Mouse (Mus musculus): ENCODE measurements around the gene Rhbdf1.

The Rhbdf1 gene

DNA sequence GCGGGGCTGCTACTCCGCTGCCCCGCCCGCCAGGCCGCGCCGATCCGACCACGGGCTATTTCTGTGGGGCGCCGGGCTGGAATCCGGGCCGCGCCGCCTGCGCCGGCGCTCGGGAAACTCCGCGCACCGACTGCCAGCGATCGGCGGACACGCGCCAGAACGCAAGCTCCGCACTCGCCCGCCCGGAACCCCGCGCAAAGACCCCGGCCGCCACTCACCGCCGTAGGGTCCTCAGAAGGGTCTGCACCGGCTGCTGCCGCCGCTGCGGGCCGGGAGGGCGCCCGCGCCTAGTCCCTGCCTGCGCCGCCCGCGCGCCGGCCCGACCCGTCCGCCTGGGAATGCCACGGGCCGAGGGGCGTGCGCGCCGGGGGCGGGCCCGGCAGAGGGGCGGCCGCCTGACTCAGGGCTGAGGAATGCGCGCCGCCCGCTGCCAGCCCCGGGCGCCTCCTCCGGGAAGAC, at the start of gene Rhbdf1:
TSS of gene Rhbdf1 (minus strand) at position 350 of the 459 bp plus-strand sequence.
- in situ Hi-C loops (cut with MboI; ENCODE audit: low pct_unique_long_range_greater_than_20kb in 1 of 2, low sequenced_read_pairs in 2 of 2, unreplicated experiment in 1 of 2): no loop called here

DNA sequence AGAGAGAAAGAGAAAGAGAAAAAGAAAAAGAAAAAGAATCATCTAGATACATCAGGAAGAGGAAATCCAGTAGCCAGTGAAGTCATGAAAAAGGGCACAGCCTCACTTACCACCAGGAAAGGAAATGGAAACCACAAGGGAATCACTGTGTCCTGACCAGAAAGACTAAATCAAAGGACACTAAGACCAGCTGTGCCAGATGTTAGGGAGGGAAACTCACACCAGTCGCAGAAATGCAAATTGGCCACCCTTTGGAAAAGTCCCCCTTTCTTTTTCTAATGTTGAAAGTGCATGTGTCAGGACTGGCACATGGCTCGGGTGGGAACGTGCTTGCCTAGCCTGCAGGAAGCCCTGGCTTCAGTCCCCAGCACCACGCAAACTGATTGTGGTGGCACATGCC, 49.1 kb upstream of the Rhbdf1 start:
- in situ Hi-C loops (cut with MboI; ENCODE audit: low pct_unique_long_range_greater_than_20kb in 1 of 2, low sequenced_read_pairs in 2 of 2, unreplicated experiment in 1 of 2): no loop called here

DNA sequence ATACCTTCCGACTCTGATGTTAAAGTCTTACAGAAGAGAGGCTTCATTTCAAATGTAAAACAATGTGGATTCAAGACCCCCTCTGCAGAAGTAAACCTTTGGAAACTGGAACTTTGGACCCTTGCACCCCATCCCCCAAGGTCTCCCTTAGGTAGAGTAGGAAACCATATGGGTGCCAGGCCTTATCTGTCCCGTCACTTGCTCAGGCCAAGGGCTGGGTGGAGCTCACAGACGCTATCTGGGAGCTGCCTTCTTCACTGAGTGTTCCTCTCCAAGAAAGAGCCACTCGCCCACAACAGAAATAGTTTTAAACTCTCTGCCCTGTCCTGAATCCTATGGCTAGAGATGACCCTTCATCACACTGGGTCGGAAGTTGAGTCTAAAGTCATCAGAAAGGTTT, 46.9 kb upstream of the Rhbdf1 start:
- in situ Hi-C loops (cut with MboI; ENCODE audit: low pct_unique_long_range_greater_than_20kb in 1 of 2, low sequenced_read_pairs in 2 of 2, unreplicated experiment in 1 of 2): no loop called here

DNA sequence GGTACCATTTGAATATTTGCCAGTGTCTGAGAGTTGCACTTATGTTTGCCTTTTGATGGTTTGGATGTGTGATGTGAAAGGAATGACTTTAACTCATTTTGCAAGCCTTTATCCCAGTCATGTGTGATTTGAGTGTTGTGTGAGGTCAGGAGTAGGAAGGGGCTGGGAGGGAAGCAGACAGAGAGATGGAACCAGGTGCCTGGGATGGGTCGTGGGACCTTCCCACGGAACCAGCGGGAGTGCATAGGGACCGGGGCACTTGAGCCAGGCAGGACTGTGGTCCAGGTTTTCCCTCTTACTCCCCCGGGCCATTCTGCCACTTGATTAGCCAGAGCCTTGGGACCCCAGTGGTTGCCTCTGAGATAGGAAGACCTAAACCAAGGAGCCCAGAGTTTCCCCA, 45.9 kb upstream of the Rhbdf1 start:
- in situ Hi-C loops (cut with MboI; ENCODE audit: low pct_unique_long_range_greater_than_20kb in 1 of 2, low sequenced_read_pairs in 2 of 2, unreplicated experiment in 1 of 2): no loop called here

DNA sequence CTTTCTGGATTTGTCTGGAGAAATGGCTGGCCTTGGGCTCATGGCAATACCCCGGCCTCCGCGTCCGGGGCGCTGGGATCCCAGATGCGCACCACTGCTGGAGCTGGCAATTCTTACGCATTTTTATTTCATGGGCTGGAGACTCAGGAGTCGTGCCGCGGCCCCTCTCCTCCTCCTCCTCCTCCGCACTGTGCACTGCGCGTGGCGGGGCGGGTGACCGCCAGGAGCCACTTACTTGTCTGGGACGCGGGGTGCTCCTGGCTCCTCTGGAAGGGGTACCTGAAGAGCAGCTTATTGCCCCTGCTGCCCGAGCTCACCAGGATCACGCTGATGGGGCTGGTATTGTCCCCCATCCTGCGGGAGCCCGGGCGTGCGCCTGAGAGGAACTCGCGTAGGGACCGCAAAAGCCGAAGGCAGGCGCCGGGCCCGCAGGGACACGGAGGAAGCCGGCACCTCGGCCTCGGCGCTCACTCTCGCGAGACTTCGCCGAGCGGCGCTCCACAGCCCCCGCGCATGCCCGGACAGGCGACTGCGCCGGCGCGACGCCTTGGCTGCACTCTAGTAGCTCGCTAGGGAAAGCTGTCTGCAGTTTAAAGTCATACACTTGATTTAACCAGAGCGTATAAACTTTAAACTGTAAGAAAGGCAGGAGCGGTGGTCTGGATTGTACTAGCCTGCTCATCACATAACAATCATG, 45.2 kb upstream of the Rhbdf1 start, which contains the start of gene Nprl3:
TSS of gene Nprl3 (minus strand) at position 520 of the 697 bp plus-strand sequence.
- in situ Hi-C loops (cut with MboI; ENCODE audit: low pct_unique_long_range_greater_than_20kb in 1 of 2, low sequenced_read_pairs in 2 of 2, unreplicated experiment in 1 of 2): no loop called here

DNA sequence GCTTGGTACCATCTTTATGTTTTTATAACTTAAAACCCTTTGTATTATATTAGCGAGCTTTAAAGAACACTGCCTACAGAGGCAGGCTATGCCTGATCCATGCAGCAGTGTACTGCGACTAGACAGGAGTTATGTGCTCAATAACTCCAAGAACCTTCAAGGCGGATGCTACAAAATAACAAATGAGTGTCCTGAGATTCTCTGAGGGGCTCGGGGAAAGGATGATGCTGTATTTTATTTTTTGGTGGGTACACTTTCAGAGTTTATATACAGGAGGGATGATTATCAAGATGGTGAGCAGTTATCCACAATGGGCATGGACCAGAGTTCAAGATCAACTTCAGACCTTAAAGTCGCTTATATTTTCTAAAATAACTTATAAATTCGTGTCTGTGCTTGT, 44.7 kb upstream of the Rhbdf1 start:
- in situ Hi-C loops (cut with MboI; ENCODE audit: low pct_unique_long_range_greater_than_20kb in 1 of 2, low sequenced_read_pairs in 2 of 2, unreplicated experiment in 1 of 2): no loop called here

DNA sequence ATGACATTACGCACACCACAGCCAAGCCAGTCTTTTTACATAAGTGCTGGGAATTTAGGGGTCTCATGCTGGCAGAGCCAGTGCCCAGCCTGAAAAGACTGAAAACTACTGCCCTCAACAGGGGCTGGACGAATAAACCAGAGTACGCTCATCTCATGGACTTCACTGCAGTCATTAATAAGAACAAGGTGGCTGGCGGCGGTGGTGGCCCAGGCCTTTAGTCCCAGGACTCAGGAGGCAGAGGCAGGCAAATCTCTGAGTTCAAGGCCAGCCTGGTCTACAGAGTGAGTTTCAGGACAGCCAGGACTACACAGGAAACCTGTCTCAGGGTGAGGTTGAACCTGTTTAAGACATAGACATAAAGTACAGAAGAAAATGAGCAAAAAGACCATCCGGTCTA, 44.1 kb upstream of the Rhbdf1 start:
- in situ Hi-C loops (cut with MboI; ENCODE audit: low pct_unique_long_range_greater_than_20kb in 1 of 2, low sequenced_read_pairs in 2 of 2, unreplicated experiment in 1 of 2): no loop called here

DNA sequence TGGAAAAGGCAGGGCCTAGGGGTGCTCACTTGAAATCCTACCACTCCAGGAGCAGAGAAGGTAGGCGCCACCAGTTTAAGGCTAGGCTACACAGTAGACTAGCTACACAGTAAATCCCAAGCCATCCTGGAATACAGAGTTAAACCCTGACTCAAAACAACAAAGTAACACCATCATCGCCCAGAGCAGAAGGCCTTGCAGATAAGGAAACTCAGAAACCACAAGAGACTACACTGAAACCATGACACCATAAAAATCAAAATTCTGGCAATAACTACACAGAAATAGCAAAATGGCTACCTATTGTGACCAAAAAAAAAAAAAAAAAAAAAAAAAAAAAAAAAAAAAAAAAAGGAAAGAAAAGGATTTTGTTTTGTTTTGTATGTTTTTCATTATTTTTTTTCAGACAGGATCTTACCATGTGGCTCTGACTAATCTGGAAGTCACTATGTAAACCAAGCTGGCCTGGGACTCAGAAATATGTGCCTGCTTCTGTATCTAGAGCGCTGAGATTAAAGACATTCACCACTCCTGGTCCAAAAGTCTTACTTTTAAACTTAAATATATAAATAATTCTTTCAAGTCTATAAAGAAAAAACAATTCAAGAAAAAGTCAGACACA, 43.1 kb upstream of the Rhbdf1 start:
- in situ Hi-C loops (cut with MboI; ENCODE audit: low pct_unique_long_range_greater_than_20kb in 1 of 2, low sequenced_read_pairs in 2 of 2, unreplicated experiment in 1 of 2): no loop called here

DNA sequence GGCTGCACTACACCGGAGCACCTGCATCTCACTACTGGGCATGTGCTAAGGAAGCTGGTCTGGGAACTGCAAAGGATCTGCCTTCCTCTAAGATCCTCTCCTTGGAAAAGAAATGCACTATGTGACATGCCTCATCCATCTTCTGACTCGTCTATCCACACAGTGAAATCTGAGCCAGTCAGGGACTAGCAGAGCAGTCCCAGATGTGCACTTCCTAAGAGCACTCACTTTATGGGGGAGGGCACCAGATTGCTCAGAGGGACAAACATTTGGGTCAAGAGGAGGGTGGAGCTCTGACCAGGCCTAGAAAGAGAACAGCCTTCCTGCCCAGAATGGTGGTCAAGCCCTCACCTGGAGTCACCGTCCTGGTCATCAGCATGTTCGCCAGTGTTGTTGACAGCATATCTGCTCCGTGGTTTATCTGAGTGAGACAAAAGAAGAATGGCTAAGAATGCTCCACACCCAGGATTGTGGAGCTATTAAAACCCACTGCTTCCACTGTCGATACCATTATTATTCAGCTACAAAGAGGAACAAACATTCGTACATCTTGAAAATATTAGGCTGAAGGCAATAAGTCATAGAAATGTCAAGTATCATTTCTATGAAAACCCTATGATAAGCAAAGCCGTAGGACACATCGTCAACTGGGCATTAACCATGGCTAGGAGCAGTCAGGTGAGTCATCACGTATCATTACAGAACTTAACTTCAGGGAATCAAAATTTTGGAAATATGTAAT, 40.7 kb upstream of the Rhbdf1 start:
- in situ Hi-C loops (cut with MboI; ENCODE audit: low pct_unique_long_range_greater_than_20kb in 1 of 2, low sequenced_read_pairs in 2 of 2, unreplicated experiment in 1 of 2): no loop called here

DNA sequence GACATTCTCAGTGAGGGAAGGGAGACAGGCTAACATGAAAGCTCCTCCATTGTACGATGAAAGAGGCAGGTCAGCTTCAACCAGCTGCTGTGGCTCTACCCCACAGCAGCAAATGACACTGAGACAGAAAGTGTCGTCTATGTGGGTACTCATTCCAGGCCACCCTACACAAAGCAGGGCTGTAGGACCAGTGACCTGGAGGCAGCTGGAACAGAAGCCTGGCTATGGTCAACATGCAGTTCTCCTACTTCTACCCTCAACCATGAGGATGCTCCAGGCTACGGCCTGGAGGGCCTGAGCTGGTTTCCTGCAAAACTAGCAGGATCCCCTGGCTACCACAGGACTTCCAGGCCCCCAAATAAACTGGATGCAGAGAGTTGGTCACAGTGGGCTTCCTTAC, 34.5 kb upstream of the Rhbdf1 start:
- in situ Hi-C loops (cut with MboI; ENCODE audit: low pct_unique_long_range_greater_than_20kb in 1 of 2, low sequenced_read_pairs in 2 of 2, unreplicated experiment in 1 of 2): no loop called here

DNA sequence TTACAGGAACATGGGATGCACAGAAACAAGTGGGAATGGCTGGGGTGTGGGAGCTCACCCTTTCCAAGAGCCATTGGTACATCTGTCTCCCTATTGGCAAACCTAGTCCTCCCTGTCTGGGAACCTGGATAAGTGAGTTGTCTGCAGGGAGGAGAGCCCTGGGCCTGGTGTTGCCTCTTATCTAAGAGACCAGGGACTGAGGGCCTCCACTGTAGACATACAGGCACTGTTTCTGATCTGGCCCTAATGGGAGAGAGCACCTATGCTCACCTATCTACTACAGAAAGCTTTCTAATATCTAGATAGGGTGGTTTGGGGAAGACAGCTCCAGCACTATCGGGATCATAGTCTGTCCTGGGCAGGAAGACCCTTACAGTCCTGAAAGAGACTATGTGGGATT, 34.0 kb upstream of the Rhbdf1 start:
- in situ Hi-C loops (cut with MboI; ENCODE audit: low pct_unique_long_range_greater_than_20kb in 1 of 2, low sequenced_read_pairs in 2 of 2, unreplicated experiment in 1 of 2): no loop called here

DNA sequence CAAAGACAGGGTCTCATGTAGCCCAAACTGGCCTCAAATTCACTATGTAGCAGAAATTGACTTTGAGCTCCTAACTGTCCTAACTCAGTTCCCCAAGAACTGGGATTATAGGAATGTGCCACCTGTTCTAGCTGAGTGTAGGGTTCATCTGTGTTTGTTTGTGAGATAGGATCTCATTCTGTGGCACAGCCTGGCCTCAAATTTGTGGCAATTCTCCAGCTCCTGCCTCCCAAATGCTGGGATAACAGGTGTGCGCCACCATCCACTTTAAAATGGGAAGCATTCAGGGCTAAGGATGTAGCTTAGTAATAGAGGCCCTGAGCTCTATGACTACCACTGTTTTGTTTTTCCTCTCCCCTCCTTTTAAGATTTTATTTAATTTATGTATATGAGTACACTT, 31.0 kb upstream of the Rhbdf1 start:
- in situ Hi-C loops (cut with MboI; ENCODE audit: low pct_unique_long_range_greater_than_20kb in 1 of 2, low sequenced_read_pairs in 2 of 2, unreplicated experiment in 1 of 2): no loop called here

DNA sequence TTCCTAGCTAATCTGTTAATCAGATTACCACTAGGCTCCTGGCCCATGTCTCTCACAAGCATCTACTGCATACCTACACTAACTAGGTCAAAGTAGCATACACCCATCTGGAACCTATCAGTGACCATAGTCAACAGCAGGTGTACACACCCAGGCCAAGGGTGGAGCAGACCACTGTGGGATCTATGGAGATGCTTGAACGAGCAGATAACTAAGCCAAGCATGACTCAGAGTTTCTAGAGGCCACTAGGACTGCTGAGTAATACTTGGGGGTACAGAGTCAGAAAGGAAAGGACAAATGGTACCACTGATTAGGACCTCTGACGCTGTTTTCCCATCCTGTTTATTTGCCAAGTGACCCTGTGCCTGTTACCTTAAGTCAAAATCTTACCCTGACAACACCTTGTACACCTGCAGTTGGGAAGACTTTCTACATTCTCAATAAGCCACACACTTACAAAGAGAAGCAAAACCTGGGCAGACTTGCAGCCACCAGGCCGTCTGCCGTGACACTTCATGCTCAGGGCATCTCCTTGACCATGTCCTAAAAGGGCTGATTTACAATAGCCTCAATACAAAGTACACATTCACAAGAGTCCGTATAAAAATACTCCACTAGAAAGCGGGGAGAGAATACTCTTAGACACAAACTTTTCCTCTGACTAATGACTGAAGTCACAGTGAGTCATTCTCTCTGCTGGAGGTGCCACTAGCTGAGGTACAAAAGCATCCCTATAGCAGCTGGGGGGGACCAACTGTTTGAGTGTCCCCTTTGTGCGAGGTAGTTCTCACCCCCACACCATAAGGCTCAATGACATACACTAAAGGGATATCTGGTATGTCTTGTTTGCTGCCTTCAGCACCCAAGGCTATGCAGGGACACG, 29.0 kb upstream of the Rhbdf1 start:
- in situ Hi-C loops (cut with MboI; ENCODE audit: low pct_unique_long_range_greater_than_20kb in 1 of 2, low sequenced_read_pairs in 2 of 2, unreplicated experiment in 1 of 2): no loop called here

DNA sequence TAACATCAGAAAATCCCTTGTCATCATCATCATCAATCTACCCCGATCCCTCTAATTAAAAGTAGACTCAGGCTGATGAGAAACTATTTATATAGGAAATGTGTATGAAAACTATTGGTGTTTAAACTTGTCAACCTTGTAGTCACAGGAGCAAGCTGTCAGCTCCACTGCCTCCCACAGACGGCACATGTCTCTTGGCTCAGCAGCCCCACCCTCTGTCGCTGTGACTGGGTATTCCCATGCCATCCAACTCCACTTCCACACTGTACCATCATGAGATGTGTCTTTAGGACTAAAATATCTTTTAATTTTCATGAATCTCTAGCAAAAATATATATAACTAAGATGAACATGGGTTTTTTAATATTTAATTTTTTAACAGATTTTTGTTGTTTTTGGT, 26.2 kb upstream of the Rhbdf1 start:
- in situ Hi-C loops (cut with MboI; ENCODE audit: low pct_unique_long_range_greater_than_20kb in 1 of 2, low sequenced_read_pairs in 2 of 2, unreplicated experiment in 1 of 2): no loop called here

DNA sequence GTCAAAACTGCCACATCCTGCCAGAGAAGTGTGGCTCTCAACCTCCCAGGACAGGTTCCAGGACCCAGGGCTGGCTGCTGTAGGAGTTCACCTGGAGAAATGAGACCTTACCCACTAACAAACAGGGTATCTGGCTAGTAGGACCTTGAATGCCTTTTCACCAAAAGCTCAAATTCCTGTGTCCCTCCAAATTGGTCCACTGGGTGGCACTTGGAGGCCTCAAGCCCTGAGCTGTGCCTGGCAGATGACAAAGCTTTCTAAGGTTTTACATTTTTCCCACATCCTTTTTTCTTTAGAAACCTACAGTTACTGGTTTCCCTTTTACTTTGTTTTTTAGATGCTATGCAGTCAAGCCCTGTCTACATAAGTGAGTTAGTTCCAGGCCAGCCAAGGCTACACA, 25.0 kb upstream of the Rhbdf1 start:
- in situ Hi-C loops (cut with MboI; ENCODE audit: low pct_unique_long_range_greater_than_20kb in 1 of 2, low sequenced_read_pairs in 2 of 2, unreplicated experiment in 1 of 2): no loop called here

DNA sequence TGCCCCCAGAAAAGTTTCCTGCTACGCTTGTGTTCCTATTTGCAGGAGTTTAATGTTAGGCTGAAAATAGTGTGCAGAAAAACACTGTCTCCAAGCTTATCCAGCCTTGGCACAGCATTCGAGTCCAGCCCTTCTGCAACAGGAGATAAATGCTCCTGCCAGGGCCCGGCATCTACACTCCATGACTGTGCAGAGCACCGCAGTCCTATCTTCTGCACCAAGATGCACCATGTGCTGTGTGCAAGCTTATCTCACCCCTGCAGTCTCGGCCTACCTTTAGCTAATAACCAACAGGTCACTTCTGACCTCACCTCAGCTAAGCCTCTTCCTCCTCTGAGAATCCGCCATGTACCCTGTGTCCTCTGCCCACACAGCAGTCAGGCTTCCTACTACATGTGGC, 23.5 kb upstream of the Rhbdf1 start:
- in situ Hi-C loops (cut with MboI; ENCODE audit: low pct_unique_long_range_greater_than_20kb in 1 of 2, low sequenced_read_pairs in 2 of 2, unreplicated experiment in 1 of 2): no loop called here

DNA sequence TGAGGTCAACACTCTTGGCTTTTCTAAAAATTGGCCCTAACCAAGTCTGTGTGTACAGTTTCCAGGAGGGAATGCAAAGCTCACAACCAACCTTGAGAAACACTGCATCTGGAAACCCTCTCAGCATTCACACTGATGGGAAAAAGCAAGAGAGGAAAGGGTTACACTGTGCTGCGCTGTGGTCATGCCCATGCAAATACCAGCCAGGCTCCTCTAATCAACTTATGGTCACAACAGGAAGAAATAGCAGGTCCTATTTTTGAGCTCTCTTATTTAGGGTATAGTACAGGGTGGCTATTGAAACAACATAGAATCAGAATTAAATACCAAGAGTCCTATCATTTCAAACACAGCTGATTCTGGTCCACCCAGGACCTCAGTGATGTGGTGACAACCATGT, 22.5 kb upstream of the Rhbdf1 start:
- in situ Hi-C loops (cut with MboI; ENCODE audit: low pct_unique_long_range_greater_than_20kb in 1 of 2, low sequenced_read_pairs in 2 of 2, unreplicated experiment in 1 of 2): no loop called here

DNA sequence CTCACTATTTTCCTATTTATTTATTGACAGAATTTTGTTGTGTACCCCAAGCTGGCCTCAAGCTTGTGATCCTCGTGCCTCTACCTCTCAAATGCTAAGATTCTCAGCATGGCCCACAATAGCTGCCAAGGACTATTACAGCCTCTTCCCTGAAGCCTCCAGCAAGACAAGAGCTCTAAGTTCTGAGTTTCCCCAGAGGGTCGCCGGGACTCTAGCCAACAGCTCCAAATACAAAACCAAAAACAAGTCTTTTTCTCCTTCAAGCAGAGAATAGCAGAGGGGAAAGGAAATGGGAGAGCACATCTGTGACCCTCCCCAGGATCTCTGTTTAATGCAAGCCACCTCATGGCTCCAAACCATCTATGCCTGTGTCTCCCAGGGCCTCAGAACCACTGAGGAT, 22.0 kb upstream of the Rhbdf1 start:
- in situ Hi-C loops (cut with MboI; ENCODE audit: low pct_unique_long_range_greater_than_20kb in 1 of 2, low sequenced_read_pairs in 2 of 2, unreplicated experiment in 1 of 2): no loop called here
